Mouse (Mus musculus): Measurements from ENCODE around the gene Bbs5.
"Not testable (repeated sequence)": the region's sequence is repeated elsewhere in the genome, so short reads cannot be mapped to it uniquely, and the experiment has no call there.

The Bbs5 gene

GRCm38 (mm10) chr2:69629215-69629614 lies 17.8 kb upstream of the Bbs5 start:
- Histone ChIP-seq H3K9me3 (ENCODE audit: low read length) (no peaks in the 10 kb centered on the region), H3K4me3 (replicated peaks; ENCODE audit: low read length) (peak overlapping the region; percentile 63), H3K36me3 (ENCODE audit: insufficient read depth, low read length) (no peaks in the 10 kb centered on the region), H3K27me3 (ENCODE audit: insufficient read depth, low read length) (peaks cover 34% of the 10 kb centered on the region), H3K4me1 (replicated peaks; ENCODE audit: low read depth, low read length) (peaks cover 12% of the 10 kb centered on the region)
- TF ChIP-seq CTCF (conservative IDR thresholded peaks at IDR 0.05; ENCODE audit: low read length) (no peak), NANOG (IDR thresholded peaks at IDR 0.05; ENCODE audit: borderline replicate concordance, low read length) (no peak), POU5F1 (IDR thresholded peaks at IDR 0.05; ENCODE audit: borderline replicate concordance, low read length) (no peak)

- H3K4me1 ChIP-seq (replicated peaks; ENCODE audit: low read depth, low read length): peaks cover 12% of the 10 kb centered on the region
- H3K9me3 ChIP-seq (ENCODE audit: low read length): no peaks in the 10 kb centered on the region
- peaks cover 32% of the 10 kb centered on the region for H3K27me3 ChIP-seq (ENCODE audit: insufficient read depth, low read length)
- H3K4me3 ChIP-seq (replicated peaks; ENCODE audit: low read length): no peak overlapping the region
- no peaks in the 10 kb centered on the region for H3K36me3 ChIP-seq (ENCODE audit: insufficient read depth, low read length)
- TF ChIP-seq POU5F1 (IDR thresholded peaks at IDR 0.05; ENCODE audit: borderline replicate concordance, low read length) (no peak), NANOG (IDR thresholded peaks at IDR 0.05; ENCODE audit: borderline replicate concordance, low read length) (no peak), CTCF (conservative IDR thresholded peaks at IDR 0.05; ENCODE audit: low read length) (no peak)
These were observed 17.1 kb upstream of the Bbs5 start for GRCm38 (mm10) chr2:69629914-69630313.

GRCm38 (mm10) chr2:69630792-69631191 lies 16.2 kb upstream of the Bbs5 start:
- H3K36me3 ChIP-seq (ENCODE audit: insufficient read depth, low read length): no peaks in the 10 kb centered on the region
- H3K4me1 ChIP-seq (replicated peaks; ENCODE audit: low read depth, low read length): peaks cover 17% of the 10 kb centered on the region
- no peaks in the 10 kb centered on the region for H3K9me3 ChIP-seq (ENCODE audit: low read length)
- peaks cover 28% of the 10 kb centered on the region for H3K27me3 ChIP-seq (ENCODE audit: insufficient read depth, low read length)
- no peak for TF ChIP-seq CTCF (conservative IDR thresholded peaks at IDR 0.05; ENCODE audit: low read length)
- TF ChIP-seq NANOG (IDR thresholded peaks at IDR 0.05; ENCODE audit: borderline replicate concordance, low read length): no peak
- no peak for TF ChIP-seq POU5F1 (IDR thresholded peaks at IDR 0.05; ENCODE audit: borderline replicate concordance, low read length)
- H3K4me3 ChIP-seq (replicated peaks; ENCODE audit: low read length): no peak overlapping the region

GRCm38 (mm10) chr2:69631449-69631848 lies 15.5 kb upstream of the Bbs5 start:
- Histone ChIP-seq H3K27me3 (ENCODE audit: insufficient read depth, low read length) (peaks cover 24% of the 10 kb centered on the region), H3K9me3 (ENCODE audit: low read length) (no peaks in the 10 kb centered on the region), H3K36me3 (ENCODE audit: insufficient read depth, low read length) (no peaks in the 10 kb centered on the region), H3K4me3 (replicated peaks; ENCODE audit: low read length) (no peak overlapping the region), H3K4me1 (replicated peaks; ENCODE audit: low read depth, low read length) (peaks cover 17% of the 10 kb centered on the region)
- TF ChIP-seq CTCF (conservative IDR thresholded peaks at IDR 0.05; ENCODE audit: low read length) (peak; percentile 64), POU5F1 (IDR thresholded peaks at IDR 0.05; ENCODE audit: borderline replicate concordance, low read length) (no peak), NANOG (IDR thresholded peaks at IDR 0.05; ENCODE audit: borderline replicate concordance, low read length) (no peak)

- TF ChIP-seq CTCF (conservative IDR thresholded peaks at IDR 0.05; ENCODE audit: low read length): peak; percentile 64
- no peak for TF ChIP-seq POU5F1 (IDR thresholded peaks at IDR 0.05; ENCODE audit: borderline replicate concordance, low read length)
- TF ChIP-seq NANOG (IDR thresholded peaks at IDR 0.05; ENCODE audit: borderline replicate concordance, low read length): no peak
- peaks cover 4% of the 10 kb centered on the region; the same call in 1 of the 2 replicates for H3K9me3 ChIP-seq (ENCODE audit: low read length)
- 0 out of 2 replicates have a peak, but pooled peaks cover 6% of the 10 kb centered on the region for H3K27me3 ChIP-seq (ENCODE audit: insufficient read depth, low read length)
- no peaks in the 10 kb centered on the region for H3K36me3 ChIP-seq (ENCODE audit: insufficient read depth, low read length)
- peaks cover 7% of the 10 kb centered on the region for H3K4me1 ChIP-seq (replicated peaks; ENCODE audit: low read depth, low read length)
- H3K4me3 ChIP-seq (replicated peaks; ENCODE audit: low read length): no peak overlapping the region
These were observed 11.8 kb upstream of the Bbs5 start for GRCm38 (mm10) chr2:69635064-69635701.

- Histone ChIP-seq H3K27me3 (ENCODE audit: insufficient read depth, low read length) (0 out of 2 replicates have a peak, but pooled peaks cover 6% of the 10 kb centered on the region), H3K36me3 (ENCODE audit: insufficient read depth, low read length) (no peaks in the 10 kb centered on the region), H3K4me3 (replicated peaks; ENCODE audit: low read length) (no peak overlapping the region), H3K4me1 (replicated peaks; ENCODE audit: low read depth, low read length) (peaks cover 13% of the 10 kb centered on the region), H3K9me3 (ENCODE audit: low read length) (peaks cover 4% of the 10 kb centered on the region; the same call in 1 of the 2 replicates)
- peak; percentile 78 for TF ChIP-seq CTCF (conservative IDR thresholded peaks at IDR 0.05; ENCODE audit: low read length)
- TF ChIP-seq POU5F1 (IDR thresholded peaks at IDR 0.05; ENCODE audit: borderline replicate concordance, low read length): no peak
- TF ChIP-seq NANOG (IDR thresholded peaks at IDR 0.05; ENCODE audit: borderline replicate concordance, low read length): no peak
These were observed 11.2 kb upstream of the Bbs5 start for GRCm38 (mm10) chr2:69635807-69636206.

GRCm38 (mm10) chr2:69637989-69638388 lies 9.0 kb upstream of the Bbs5 start:
- H3K36me3 ChIP-seq (ENCODE audit: insufficient read depth, low read length); H3K4me3 ChIP-seq (replicated peaks; ENCODE audit: low read length); H3K9me3 ChIP-seq (ENCODE audit: low read length): not testable (repeated sequence)
- peaks cover 14% of the 10 kb centered on the region for H3K4me1 ChIP-seq (replicated peaks; ENCODE audit: low read depth, low read length)
- 0 out of 2 replicates have a peak, but pooled peaks cover 10% of the 10 kb centered on the region for H3K27me3 ChIP-seq (ENCODE audit: insufficient read depth, low read length)

- no peak for TF ChIP-seq POU5F1 (IDR thresholded peaks at IDR 0.05; ENCODE audit: borderline replicate concordance, low read length)
- Histone ChIP-seq H3K36me3 (ENCODE audit: insufficient read depth, low read length) (no peaks in the 10 kb centered on the region), H3K27me3 (ENCODE audit: insufficient read depth, low read length) (0 out of 2 replicates have a peak, but pooled peaks cover 4% of the 10 kb centered on the region), H3K4me3 (replicated peaks; ENCODE audit: low read length) (peak overlapping the region; percentile 64), H3K4me1 (replicated peaks; ENCODE audit: low read depth, low read length) (peaks cover 14% of the 10 kb centered on the region), H3K9me3 (ENCODE audit: low read length) (peaks cover 4% of the 10 kb centered on the region; the same call in 1 of the 2 replicates)
These were observed 6.9 kb upstream of the Bbs5 start for GRCm38 (mm10) chr2:69640100-69640499.

Measured in E14TG2a.4 (cell line).